Mouse (Mus musculus) urinary bladder, postnatal 4 days (tissue): ENCODE data around the gene Pik3r2.
A peak's percentile ranks its signal among the peaks of the same experiment; 100 is the strongest.

Experiments used
- DNase-seq, 2 experiments: peaks; one replicate each; pipeline ENCODE4 v3.0.0; 2021 to 2022; ENCODE audit warnings: low spot score in 2 of 2

The Pik3r2 gene

GRCm38 (mm10) chr8:70773833-70774232 is 2.7 kb downstream of the Pik3r2 start:
- peak; percentile 80 to 84 for DNase-seq

GRCm38 (mm10) chr8:70773410-70773809 is 3.1 kb downstream of the Pik3r2 start:
- DNase-seq, result no peak

GRCm38 (mm10) chr8:70772890-70773289 is 3.6 kb downstream of the Pik3r2 start:
- no peak for DNase-seq

GRCm38 (mm10) chr8:70772075-70772474 is 4.4 kb downstream of the Pik3r2 start:
- DNase-seq, result no peak

- no peak for DNase-seq
Observed at GRCm38 (mm10) chr8:70771217-70771616, 5.3 kb downstream of the Pik3r2 start.

GRCm38 (mm10) chr8:70770748-70771147 is 5.8 kb downstream of the Pik3r2 start:
- DNase-seq, result no peak

- DNase-seq, result no peak
Observed at GRCm38 (mm10) chr8:70769858-70770257, 6.7 kb downstream of the Pik3r2 start.

GRCm38 (mm10) chr8:70769359-70769758 is 7.2 kb downstream of the Pik3r2 start:
- peak; percentile 86 to 97 for DNase-seq

- DNase-seq, result no peak
Observed at GRCm38 (mm10) chr8:70768956-70769355, 7.6 kb downstream of the Pik3r2 start.

GRCm38 (mm10) chr8:70768231-70768776 is 8.2 kb downstream of the Pik3r2 start:
- no peak for DNase-seq

- DNase-seq, result no peak
Observed at GRCm38 (mm10) chr8:70767503-70767902, 9.0 kb downstream of the Pik3r2 start.

GRCm38 (mm10) chr8:70766571-70767440 is 9.7 kb downstream of the Pik3r2 start:
- peak; percentile 66 to 81 for DNase-seq

GRCm38 (mm10) chr8:70765838-70766570 is 10.5 kb downstream of the Pik3r2 start:
- DNase-seq, result no peak

GRCm38 (mm10) chr8:70765329-70765728 is 11.2 kb downstream of the Pik3r2 start:
- DNase-seq, result no peak

GRCm38 (mm10) chr8:70764676-70765075 is 11.8 kb downstream of the Pik3r2 start:
- DNase-seq, result no peak

GRCm38 (mm10) chr8:70764026-70764425 is 12.5 kb downstream of the Pik3r2 start:
- DNase-seq, result no peak

- no peak for DNase-seq
Observed at GRCm38 (mm10) chr8:70763354-70763753, 13.2 kb downstream of the Pik3r2 start.

- DNase-seq, result no peak
Observed at GRCm38 (mm10) chr8:70762118-70762517, 14.4 kb downstream of the Pik3r2 start.

GRCm38 (mm10) chr8:70760775-70761406 is 15.6 kb downstream of the Pik3r2 start, which contains the start of gene Mpv17l2:
Mpv17l2 (minus strand) TSS chr8:70760946.
- DNase-seq, result peak; percentile 94

- DNase-seq, result no peak
Observed at GRCm38 (mm10) chr8:70760350-70760749, 16.2 kb downstream of the Pik3r2 start.

- DNase-seq, result no peak
Observed at GRCm38 (mm10) chr8:70758616-70759561, 17.6 kb downstream of the Pik3r2 start.
